Mouse (Mus musculus) forebrain, embryonic 12.5 days (tissue): ENCODE results near the gene Smarca5. TPM values are rescaled to one million over a fixed set of nuclear protein-coding genes. Genes with fewer than 3 reads are reported as not detected.

Source experiments
- polyA plus RNA-seq: library from polyadenylated mRNA; unstranded; fragments of >200 nt; fragmentation: Nextera tagmentation; extraction: Ambion mirVana; gene quantifications from 2 replicates; pipeline ENCODE4 v1.2.1, GENCODE M21; 2016

The Smarca5 gene
- polyA plus RNA-seq, 1 experiment from 2014 or later, result 162 TPM

Other genes starting within 250 kb of the Smarca5 start
- gene Gypa, start 245.7 kb downstream of the Smarca5 start, polyA plus RNA-seq, result 3.3 and 4.5 TPM in 2 replicates
- gene Frem3, start 128.4 kb downstream of the Smarca5 start, polyA plus RNA-seq, result 0.03 TPM in 1 of 2 replicates, not detected in the other
- gene Gab1, start 141.0 kb upstream of the Smarca5 start, polyA plus RNA-seq, result 15.3 and 15.6 TPM in 2 replicates